Mouse (Mus musculus): Measurements from ENCODE around the gene Smarca4.

DNA sequence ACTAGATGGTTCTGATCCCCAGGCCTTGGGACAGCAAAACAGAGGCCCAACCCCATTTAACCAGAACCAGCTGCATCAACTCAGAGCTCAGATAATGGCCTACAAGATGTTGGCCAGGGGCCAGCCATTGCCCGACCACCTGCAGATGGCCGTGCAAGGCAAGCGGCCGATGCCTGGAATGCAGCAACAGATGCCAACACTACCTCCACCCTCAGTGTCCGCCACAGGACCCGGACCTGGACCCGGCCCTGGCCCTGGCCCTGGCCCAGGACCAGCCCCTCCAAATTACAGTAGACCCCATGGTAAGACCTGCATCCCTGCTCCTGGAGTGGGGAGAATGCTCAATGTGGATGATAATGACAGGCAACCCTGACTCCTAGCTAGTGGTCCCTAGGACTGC lies 19.7 kb downstream of the Smarca4 start:
- TF ChIP-seq POLR2A (IDR thresholded peaks at IDR 0.05; ENCODE audit: borderline replicate concordance, extremely low read depth, low read depth, low read length), result no peak
- no peak for TF ChIP-seq CTCF (IDR thresholded peaks at IDR 0.05; ENCODE audit: insufficient read depth, low read length)
